Mouse (Mus musculus) MEL (cell line): ENCODE measurements around the gene Ndufb7.

Experiments used
- CHD1 ChIP-seq: IDR thresholded peaks from 2 replicates; pipeline ENCODE4 v1.6.1; 2012; ENCODE audit warnings: low read depth, mild to moderate bottlenecking, inconsistent platforms, low read length, improper control_type of control experiment
- CHD2 ChIP-seq: IDR thresholded peaks from 2 replicates; pipeline ENCODE4 v1.6.1; 2011; ENCODE audit warnings: low read length, improper control_type of control experiment
- CTCF ChIP-seq, 3 experiments: IDR thresholded peaks in 2 of 3; conservative IDR thresholded peaks in 1 of 3; 2 replicates each; pipeline ENCODE4 v1.5.1; 2011 to 2012; ENCODE audit warnings: low read length in 3 of 3, low read depth in 2 of 3, mild to moderate bottlenecking in 2 of 3, improper control_type of control experiment in 1 of 3, inconsistent platforms in 1 of 3, mixed read lengths in 1 of 3, moderate library complexity in 1 of 3; ENCODE audit not compliant: control insufficient read depth in 1 of 3, insufficient read depth in 1 of 3, poor library complexity in 1 of 3, severe bottlenecking in 1 of 3
- EP300 ChIP-seq, 2 experiments: IDR thresholded peaks; 2 replicates each; pipeline ENCODE4 v1.6.1; 2011; ENCODE audit warnings: improper control_type of control experiment in 2 of 2, low read length in 2 of 2, low read depth in 1 of 2, mild to moderate bottlenecking in 1 of 2
- HCFC1 ChIP-seq: IDR thresholded peaks from 2 replicates; pipeline ENCODE4 v1.6.1; 2012; ENCODE audit warnings: low read depth, mild to moderate bottlenecking, inconsistent platforms, low read length, improper control_type of control experiment, moderate library complexity
- KAT2A ChIP-seq: conservative IDR thresholded peaks from 2 replicates; pipeline ENCODE4 v1.6.1; 2012; ENCODE audit warnings: low read depth, low read length, improper control_type of control experiment, inconsistent platforms
- MAX ChIP-seq: IDR thresholded peaks from 2 replicates; pipeline ENCODE4 v1.6.1; 2011; ENCODE audit warnings: low read length, improper control_type of control experiment
- MXI1 ChIP-seq: IDR thresholded peaks from 2 replicates; pipeline ENCODE4 v1.6.1; 2011; ENCODE audit warnings: mild to moderate bottlenecking, low read depth, low read length, improper control_type of control experiment
- MYB ChIP-seq: IDR thresholded peaks from 2 replicates; pipeline ENCODE4 v1.6.1; 2011; ENCODE audit warnings: mild to moderate bottlenecking, low read depth, low read length, improper control_type of control experiment
- NRF1 ChIP-seq: IDR thresholded peaks from 2 replicates; pipeline ENCODE4 v1.6.1; 2014; ENCODE audit warnings: low read depth, mild to moderate bottlenecking, inconsistent platforms, low read length, improper control_type of control experiment, moderate library complexity; ENCODE audit not compliant: poor library complexity, insufficient read depth, severe bottlenecking
- POLR2A ChIP-seq, 2 experiments: IDR thresholded peaks; 2 replicates each; pipeline ENCODE4 v1.6.1; 2011 to 2012; ENCODE audit warnings: low read length in 2 of 2, mild to moderate bottlenecking in 2 of 2, control low read depth in 1 of 2, improper control_type of control experiment in 1 of 2, low read depth in 1 of 2, moderate library complexity in 1 of 2; ENCODE audit not compliant: control insufficient read depth in 1 of 2, insufficient read depth in 1 of 2, poor library complexity in 1 of 2
- SMC3 ChIP-seq: IDR thresholded peaks from 2 replicates; pipeline ENCODE4 v1.6.1; 2011; ENCODE audit warnings: low read depth, low read length, improper control_type of control experiment
- UBTF ChIP-seq: IDR thresholded peaks from 2 replicates; pipeline ENCODE4 v1.6.1; 2012; ENCODE audit warnings: low read depth, mild to moderate bottlenecking, inconsistent platforms, low read length, improper control_type of control experiment, moderate library complexity, borderline replicate concordance; ENCODE audit not compliant: insufficient read depth
- ZC3H11A ChIP-seq: IDR thresholded peaks from 2 replicates; pipeline ENCODE4 v1.6.1; 2012; ENCODE audit warnings: low read depth, mild to moderate bottlenecking, inconsistent platforms, low read length, improper control_type of control experiment

DNA sequence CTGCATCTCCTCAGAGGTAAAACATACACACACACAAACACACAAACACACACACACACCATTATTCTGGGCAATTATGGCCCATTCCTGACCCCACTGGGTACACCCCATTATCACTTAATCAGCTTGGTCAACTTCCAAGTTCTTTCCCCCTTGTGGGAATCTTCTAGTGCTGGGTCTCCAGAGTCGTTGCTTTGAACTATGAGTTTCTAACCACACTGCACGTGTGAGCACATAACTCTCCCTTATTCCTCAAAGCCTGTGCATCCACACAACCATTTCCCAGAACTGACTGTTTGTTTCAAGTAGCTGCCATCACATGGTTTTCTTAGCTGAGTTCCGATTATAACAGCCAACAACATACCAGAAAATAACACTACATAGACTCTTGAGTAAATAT is 46.0 kb upstream of the Ndufb7 start:
- no peak for TF ChIP-seq MAX
- TF ChIP-seq CHD2, result no peak
- no peak for TF ChIP-seq POLR2A (IDR thresholded peaks at IDR 0.05; ENCODE audit: control insufficient read depth in 1 of 2, insufficient read depth in 1 of 2, low read depth in 1 of 2, low read length in 2 of 2, poor library complexity in 1 of 2)
- no peak for TF ChIP-seq EP300 (IDR thresholded peaks at IDR 0.05; ENCODE audit: low read depth in 1 of 2, low read length in 2 of 2)
- TF ChIP-seq NRF1, result no peak
- no peak for TF ChIP-seq MXI1
- TF ChIP-seq UBTF, result no peak
- TF ChIP-seq HCFC1, result no peak
- no peak for TF ChIP-seq CTCF (IDR thresholded peaks at IDR 0.05 in 2 of 3, conservative IDR thresholded peaks at IDR 0.05 in 1 of 3; ENCODE audit: control insufficient read depth in 1 of 3, insufficient read depth in 1 of 3, low read depth in 2 of 3, low read length in 3 of 3, poor library complexity in 1 of 3, severe bottlenecking in 1 of 3)
- no peak for TF ChIP-seq SMC3
- no peak for TF ChIP-seq MYB
- no peak for TF ChIP-seq ZC3H11A
- no peak for TF ChIP-seq KAT2A
- TF ChIP-seq CHD1, result no peak
